Mouse (Mus musculus) kidney, postnatal 0 days (tissue): ENCODE results near the gene Hbp1. TPM values are rescaled to one million over a fixed set of nuclear protein-coding genes. Genes with fewer than 3 reads are reported as not detected.

Source experiments
- ATAC-seq: fragments of 200-750 bp; cut with Nextera tagmentation; replicated peaks from 2 replicates; pipeline ENCODE4 v1.8.0; 2017; ENCODE audit warnings: low read depth, moderate number of reproducible peaks, moderate TSS enrichment, moderate library complexity; ENCODE audit not compliant: low FRiP score
- DNase-seq: peaks from one replicate; pipeline ENCODE4 v3.0.0-alpha.2; 2016; ENCODE audit warnings: low spot score
- H3K27ac ChIP-seq: fragments of 300-500 bp; sonication (generic); 2 replicates; pipeline ENCODE4 v1.5.1; 2014; ENCODE audit warnings: mild to moderate bottlenecking
- H3K27me3 ChIP-seq: fragments of 300-500 bp; sonication (generic); 2 replicates; pipeline ENCODE4 v1.6.1; 2014; ENCODE audit warnings: low read length, mixed read lengths; ENCODE audit not compliant: insufficient read depth
- H3K36me3 ChIP-seq: fragments of 300-500 bp; sonication (generic); 2 replicates; pipeline ENCODE4 v1.6.1; 2014; ENCODE audit warnings: low read length, mixed read lengths; ENCODE audit not compliant: insufficient read depth
- H3K4me1 ChIP-seq: fragments of 300-500 bp; sonication (generic); replicated peaks from 2 replicates; pipeline ENCODE4 v1.6.1; 2014; ENCODE audit warnings: antibody characterized with exemption, low read length, mixed read lengths; ENCODE audit not compliant: insufficient read depth
- H3K4me2 ChIP-seq: fragments of 300-500 bp; sonication (generic); 2 replicates; pipeline ENCODE4 v1.6.1; 2014; ENCODE audit warnings: mild to moderate bottlenecking, low read length, moderate library complexity, mixed read lengths
- H3K4me3 ChIP-seq: fragments of 300-500 bp; sonication (generic); replicated peaks from 2 replicates; pipeline ENCODE4 v1.5.1; 2014; ENCODE audit warnings: low read depth, low read length
- H3K9ac ChIP-seq: fragments of 300-500 bp; sonication (generic); 2 replicates; pipeline ENCODE4 v1.6.1; 2014; ENCODE audit warnings: low read depth, low read length
- H3K9me3 ChIP-seq: fragments of 300-500 bp; sonication (generic); replicated peaks from 2 replicates; pipeline ENCODE4 v1.6.1; 2016; ENCODE audit warnings: low read length, inconsistent platforms, mixed read lengths
- CTCF ChIP-seq: IDR thresholded peaks from 2 replicates; pipeline ENCODE4 v1.5.1; 2016; ENCODE audit warnings: antibody characterized with exemption, low read depth, mild to moderate bottlenecking, moderate library complexity
- WGBS: fragments of 180-500 bp; shearing (Covaris S2); extraction: QIAGEN DNeasy Blood & Tissue Kit; methylation state at CpG from one replicate; pipeline ENCODE4 v1.1.7; 2014; 5-methylcytosine and 5-hydroxymethylcytosine counted together
- polyA plus RNA-seq: library from polyadenylated mRNA; unstranded; fragments of >200 nt; fragmentation: Nextera tagmentation; extraction: Ambion mirVana; gene quantifications from 2 replicates; pipeline ENCODE4 v1.2.1, GENCODE M21; 2015

Hbp1 gene
- 119 and 122 TPM in 2 replicates for polyA plus RNA-seq

DNA sequence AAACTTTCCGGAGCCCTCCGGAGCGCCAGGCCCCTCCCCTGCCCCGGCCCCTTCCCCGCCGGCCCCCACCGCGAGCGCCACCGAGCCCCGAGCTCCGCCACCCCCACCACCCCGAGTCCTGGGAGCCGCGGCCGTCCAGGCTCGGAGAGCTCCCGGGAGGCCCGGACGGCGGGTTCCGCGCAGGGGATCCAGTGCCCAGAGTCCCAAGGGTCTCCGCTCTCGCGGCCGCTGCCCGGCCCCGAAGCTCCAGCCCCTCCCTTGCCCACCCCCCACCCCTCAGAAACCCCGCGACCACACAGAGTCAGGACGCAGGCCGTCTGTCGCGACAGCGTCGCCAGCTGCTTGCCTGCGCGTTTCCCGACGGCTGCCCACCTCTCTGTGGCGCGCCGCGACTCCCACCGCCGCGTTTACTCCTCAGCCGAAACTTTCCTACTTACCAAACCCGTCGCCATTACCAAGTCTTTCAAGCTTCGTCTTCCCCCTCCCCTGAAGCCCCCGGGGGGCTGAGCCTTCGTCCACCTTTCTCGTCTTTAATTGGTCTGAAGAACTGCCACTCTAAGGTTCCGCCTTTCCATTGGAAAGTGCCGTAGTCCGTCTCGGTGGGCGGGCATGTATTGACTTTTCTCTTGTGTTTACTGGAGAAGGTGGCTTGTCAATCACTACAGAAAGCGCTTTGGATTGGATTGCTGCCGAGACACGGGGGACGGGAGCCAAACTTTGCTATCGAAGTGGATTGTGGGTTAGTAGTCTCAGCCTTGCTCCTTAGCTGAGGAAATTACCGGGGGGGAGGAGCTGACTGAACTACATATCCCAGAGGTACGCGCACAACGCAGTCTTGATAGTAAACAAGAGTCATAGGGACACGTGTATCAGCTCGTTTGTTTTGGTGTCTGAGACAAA, at the start of gene Hbp1:
Gene Hbp1, minus strand, starts transcription at position 777 of the 900 bp plus-strand sequence.
- no peaks in the 10 kb centered on the region for H3K36me3 ChIP-seq
- peak within 1 kb of the TSS; percentile 99 for H3K9ac ChIP-seq
- no peak for TF ChIP-seq CTCF
- H3K4me2 ChIP-seq, result peak within 1 kb of the TSS; percentile 59
- no peaks in the 10 kb centered on the region for H3K27me3 ChIP-seq
- ATAC-seq (peak; percentile 96), DNase-seq (peak; percentile 100)
- under 1% methylated on average over 56 of the region's 71 CpGs for WGBS
- peak within 1 kb of the TSS; percentile 100 for H3K27ac ChIP-seq
- no peaks in the 10 kb centered on the region for H3K9me3 ChIP-seq
- H3K4me1 ChIP-seq, result no peaks in the 10 kb centered on the region
- peak within 1 kb of the TSS; percentile 81 for H3K4me3 ChIP-seq

DNA sequence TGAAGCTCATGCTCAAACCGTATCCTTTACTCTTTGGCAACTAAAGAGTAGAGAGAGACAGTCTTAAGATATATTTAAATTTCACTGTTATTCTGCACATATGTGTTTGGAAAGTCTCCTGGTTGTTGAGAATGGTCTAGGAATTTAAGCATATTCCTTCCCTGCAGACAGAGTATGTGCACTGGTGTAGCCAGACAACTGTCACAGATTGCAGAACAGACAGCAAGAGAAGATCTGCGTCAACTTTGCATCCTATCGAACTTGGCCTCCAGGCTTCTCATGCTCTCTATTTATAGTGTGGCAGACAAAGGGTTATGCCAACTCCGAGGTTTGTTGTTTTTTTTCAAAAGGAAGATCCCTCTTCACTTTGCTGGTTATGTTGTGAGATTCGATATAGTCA, 48.4 kb upstream of the Hbp1 start:
- Histone ChIP-seq H3K27me3 (no peaks in the 10 kb centered on the region), H3K4me1 (no peaks in the 10 kb centered on the region), H3K4me2 (no peak overlapping the region), H3K27ac (no peak overlapping the region), H3K36me3 (no peaks in the 10 kb centered on the region), H3K9me3 (no peaks in the 10 kb centered on the region), H3K9ac (no peak overlapping the region), H3K4me3 (no peak overlapping the region)
- WGBS, result 81% methylated on average over 5 of the region's 5 CpGs
- no peak for TF ChIP-seq CTCF
- DNase-seq, result no peak
- no peak for ATAC-seq

- no peak for TF ChIP-seq CTCF
- ATAC-seq (no peak), DNase-seq (no peak)
- Histone ChIP-seq H3K36me3 (no peaks in the 10 kb centered on the region), H3K4me3 (no peak overlapping the region), H3K4me2 (no peak overlapping the region), H3K27me3 (no peaks in the 10 kb centered on the region), H3K4me1 (no peaks in the 10 kb centered on the region), H3K9me3 (no peaks in the 10 kb centered on the region), H3K9ac (no peak overlapping the region), H3K27ac (no peak overlapping the region)
- WGBS, result 36% methylated on average over 3 of the region's 3 CpGs
Observed at GRCm38 (mm10) chr12:31997328-31997878, 47.1 kb upstream of the Hbp1 start.

DNA sequence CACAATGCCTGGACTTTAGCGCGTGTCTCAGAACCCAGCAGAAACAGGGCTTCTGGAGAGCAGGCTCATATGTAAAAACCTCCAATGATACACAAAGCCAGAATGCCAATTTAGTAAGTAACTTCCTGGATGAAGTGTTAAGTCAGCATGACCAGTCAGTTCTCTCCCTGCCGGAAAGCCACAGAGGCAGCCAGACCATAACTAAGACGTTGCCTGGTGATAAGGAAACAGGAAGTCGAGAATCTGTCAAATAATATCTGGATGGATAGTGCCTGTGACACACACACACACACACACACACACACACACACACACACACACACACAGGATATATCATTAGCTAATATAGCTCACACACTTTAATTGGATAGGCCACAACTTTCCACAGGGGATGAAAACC, 46.5 kb upstream of the Hbp1 start:
- ATAC-seq (no peak; the same call in 1 of the 2 replicates), DNase-seq (peak; percentile 74)
- H3K27me3 ChIP-seq, result no peaks in the 10 kb centered on the region
- no peak for TF ChIP-seq CTCF
- H3K4me1 ChIP-seq, result no peaks in the 10 kb centered on the region
- no peak overlapping the region for H3K9ac ChIP-seq
- no peaks in the 10 kb centered on the region for H3K36me3 ChIP-seq
- no peak overlapping the region for H3K4me3 ChIP-seq
- whole genome bisulfite sequencing, result 56% methylated on average over 5 of the region's 5 CpGs
- no peaks in the 10 kb centered on the region for H3K9me3 ChIP-seq
- H3K4me2 ChIP-seq, result no peak overlapping the region
- H3K27ac ChIP-seq, result no peak overlapping the region

DNA sequence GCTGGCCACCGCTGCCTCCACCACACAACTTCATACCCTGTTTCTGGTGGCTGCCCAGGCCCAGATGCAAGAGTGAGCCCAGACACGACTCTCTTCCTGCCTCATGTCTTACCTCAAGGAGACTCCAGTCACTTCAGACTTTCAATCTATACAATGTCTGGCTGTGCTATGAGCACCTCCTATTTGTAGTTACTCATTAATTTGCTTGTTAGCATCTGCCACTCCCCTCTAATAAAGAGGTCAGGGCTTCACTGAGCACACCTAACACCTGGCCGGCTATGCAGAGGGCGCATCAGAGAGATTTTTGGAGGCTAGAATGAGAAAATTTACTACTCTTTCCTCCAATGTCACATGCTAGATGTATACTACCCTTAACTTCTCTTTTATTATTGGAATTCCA, 40.2 kb upstream of the Hbp1 start:
- 70% methylated on average over 4 of the region's 4 CpGs for WGBS
- H3K4me1 ChIP-seq, result no peaks in the 10 kb centered on the region
- no peak for ATAC-seq

GRCm38 (mm10) chr12:31989726-31990125, 39.4 kb upstream of the Hbp1 start:
- TF ChIP-seq CTCF, result no peak
- no peak overlapping the region for H3K4me3 ChIP-seq
- H3K9ac ChIP-seq, result no peak overlapping the region
- H3K36me3 ChIP-seq, result no peaks in the 10 kb centered on the region
- H3K9me3 ChIP-seq, result no peaks in the 10 kb centered on the region
- no peak for DNase-seq
- H3K4me1 ChIP-seq, result no peaks in the 10 kb centered on the region
- ATAC-seq, result no peak
- H3K27me3 ChIP-seq, result no peaks in the 10 kb centered on the region
- no peak overlapping the region for H3K27ac ChIP-seq
- no peak overlapping the region for H3K4me2 ChIP-seq

More for the DNA sequence above, 40.2 kb upstream of the Hbp1 start:
- Histone ChIP-seq H3K27me3 (no peaks in the 10 kb centered on the region), H3K4me3 (no peak overlapping the region), H3K9ac (no peak overlapping the region), H3K4me2 (no peak overlapping the region), H3K27ac (no peak overlapping the region), H3K36me3 (no peaks in the 10 kb centered on the region), H3K9me3 (no peaks in the 10 kb centered on the region)
- DNase-seq, result no peak
- no peak for TF ChIP-seq CTCF
